Mouse (Mus musculus): Measurements from ENCODE around the gene Cfap221.

GRCm38 (mm10) chr1:119959920-119960319 is 37.1 kb downstream of the Cfap221 start:
- TF ChIP-seq CTCF (IDR thresholded peaks at IDR 0.05; ENCODE audit: low read depth) (no peak), EP300 (IDR thresholded peaks at IDR 0.05; ENCODE audit: low read depth) (no peak)
